Mouse (Mus musculus): ENCODE data around the gene Scube3.

The Scube3 gene

DNA sequence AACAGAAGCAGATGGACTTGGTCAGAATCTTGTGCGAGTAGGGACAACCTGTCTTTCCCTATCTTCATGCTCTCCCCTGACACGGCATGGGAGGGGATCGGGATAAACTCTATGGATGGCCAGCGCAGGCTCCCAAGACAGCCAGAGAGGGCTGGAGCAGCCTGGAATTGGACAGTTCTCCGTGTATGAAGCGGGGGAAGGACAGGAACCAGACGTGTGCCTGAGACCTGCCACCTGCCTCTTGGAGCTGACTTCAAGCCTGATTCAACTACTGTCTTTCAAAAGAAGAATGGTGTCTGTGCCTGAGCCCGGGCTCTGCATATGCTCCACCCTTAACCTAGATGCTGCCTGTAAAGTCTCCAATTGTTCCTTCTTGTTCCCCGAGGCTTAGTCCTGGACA is 30.7 kb downstream of the Scube3 start:
- in situ Hi-C loops (cut with MboI; ENCODE audit: low sequenced_read_pairs), result no loop called here

DNA sequence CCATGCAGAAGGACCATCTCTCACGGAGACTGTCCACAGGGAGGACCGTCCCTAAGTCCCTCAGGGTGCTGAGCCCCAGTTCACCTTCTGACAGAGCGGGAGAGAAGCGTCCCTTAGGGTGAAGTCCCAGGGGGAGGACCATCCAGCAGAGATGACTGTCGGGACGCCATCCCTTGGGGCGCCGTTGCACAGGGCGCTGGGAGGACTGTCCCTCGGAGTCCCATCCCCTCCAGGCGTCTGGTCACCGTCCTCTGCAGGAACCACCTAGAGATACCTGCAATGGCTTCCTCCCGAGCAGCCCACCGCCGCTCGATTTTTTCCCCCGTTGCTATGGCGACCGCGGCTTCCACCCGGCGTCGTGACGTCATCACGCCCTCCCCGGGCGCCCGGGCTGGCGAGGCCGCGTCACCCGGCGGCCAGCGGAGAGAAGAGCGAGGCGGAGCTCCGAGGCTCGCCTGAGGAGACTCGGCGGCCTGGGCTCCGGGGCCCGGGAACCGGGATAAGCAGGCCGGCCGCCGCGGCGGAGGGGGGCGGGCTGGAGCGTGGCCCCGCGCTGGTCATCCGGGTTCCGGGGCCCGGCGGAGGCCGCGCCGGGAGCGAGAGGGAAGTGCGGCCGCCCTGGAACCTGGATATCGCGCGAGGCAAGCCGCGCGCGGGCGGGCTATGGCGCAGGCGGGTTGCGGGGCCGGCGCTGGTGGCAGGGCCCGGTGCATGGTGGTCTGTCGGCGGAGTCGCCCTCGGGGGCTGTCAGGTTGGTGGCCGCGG is 35.0 kb downstream of the Scube3 start, which contains the start of gene Zfp523:
Gene Zfp523, plus strand, starts transcription at position 355 of the 765 bp plus-strand sequence.
- in situ Hi-C loops (cut with MboI; ENCODE audit: low sequenced_read_pairs), result no loop called here

DNA sequence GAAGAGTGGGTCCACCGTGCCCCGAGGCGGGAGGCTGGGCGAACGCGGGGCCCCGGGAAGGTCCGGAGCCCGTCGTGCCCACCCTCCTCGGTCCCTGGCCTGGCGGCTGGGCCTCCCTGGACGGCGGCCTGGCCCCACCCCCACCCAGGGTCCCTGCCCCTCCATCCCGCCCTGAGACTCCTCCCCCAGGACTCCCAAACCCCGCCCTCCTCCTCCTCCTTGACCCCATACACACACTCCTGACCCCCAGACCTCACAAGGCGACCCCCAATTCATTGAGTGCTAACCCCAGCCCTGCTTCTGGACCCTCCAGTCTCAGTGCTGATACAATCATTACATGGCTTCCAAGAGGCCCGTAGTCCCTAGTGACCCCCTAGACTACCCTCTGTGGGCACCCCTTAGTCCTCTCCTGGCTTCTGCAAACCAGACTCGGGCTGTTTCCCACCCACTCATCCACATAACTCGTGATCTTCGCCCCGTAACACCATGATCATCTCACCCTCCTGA is 35.7 kb downstream of the Scube3 start:
- in situ Hi-C loops (cut with MboI; ENCODE audit: low sequenced_read_pairs), result no loop called here

DNA sequence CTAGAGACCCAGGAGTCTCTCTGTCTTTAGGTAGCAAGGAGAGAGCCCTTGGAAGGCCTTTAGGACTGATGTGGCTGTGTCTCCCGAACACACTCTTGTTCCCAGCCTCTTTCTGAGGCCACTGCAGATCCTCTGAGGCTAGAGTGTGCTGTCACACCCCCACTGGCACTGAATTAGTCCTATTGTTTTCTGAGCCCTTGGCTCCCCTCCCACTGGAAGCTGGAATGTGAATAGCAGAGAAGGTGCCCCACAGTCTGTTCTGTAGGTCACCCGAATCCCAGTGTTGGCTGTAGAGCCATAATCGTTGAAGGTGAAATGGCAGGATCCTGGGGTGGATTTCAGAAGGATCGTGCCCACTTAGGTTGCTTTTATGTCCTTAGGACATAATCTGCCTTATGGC is 38.4 kb downstream of the Scube3 start:
- in situ Hi-C loops (cut with MboI; ENCODE audit: low sequenced_read_pairs), result no loop called here

DNA sequence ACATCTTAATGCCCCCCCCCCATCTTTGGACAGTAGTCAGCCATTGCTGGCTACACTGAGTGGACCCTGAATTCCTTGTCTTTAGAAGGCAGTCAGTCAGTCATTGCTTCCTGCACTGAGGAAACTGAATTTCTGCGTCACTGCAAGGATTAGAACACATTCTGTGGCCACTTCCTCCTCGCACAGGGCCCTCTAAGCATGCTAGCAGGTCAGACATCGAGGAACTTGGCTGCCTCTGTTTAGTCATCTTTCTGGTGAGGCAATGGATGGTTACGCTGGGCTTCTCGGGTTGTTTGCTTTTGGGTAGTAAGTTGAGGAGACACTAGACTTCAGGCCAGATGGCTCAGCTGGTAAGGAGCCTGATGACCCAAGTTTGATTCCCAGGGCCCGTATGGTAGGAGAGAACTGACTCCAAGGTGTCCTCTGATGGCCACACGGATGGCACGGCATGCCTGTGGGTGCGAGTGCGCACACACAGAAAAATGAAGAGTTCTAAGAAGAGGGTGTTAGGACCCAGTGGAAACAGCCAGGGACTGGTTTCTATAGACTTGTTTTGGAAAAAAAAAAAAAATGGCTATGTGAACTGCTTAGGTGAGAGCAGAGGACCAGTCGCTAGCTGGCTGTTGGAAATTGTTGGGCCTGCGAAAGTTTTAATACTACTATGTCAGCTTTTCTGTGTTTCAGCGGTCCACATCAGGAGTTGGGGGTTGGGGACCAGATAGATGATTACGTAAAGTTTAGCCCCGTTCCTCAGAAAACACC is 39.0 kb downstream of the Scube3 start:
- in situ Hi-C loops (cut with MboI; ENCODE audit: low sequenced_read_pairs), result no loop called here

DNA sequence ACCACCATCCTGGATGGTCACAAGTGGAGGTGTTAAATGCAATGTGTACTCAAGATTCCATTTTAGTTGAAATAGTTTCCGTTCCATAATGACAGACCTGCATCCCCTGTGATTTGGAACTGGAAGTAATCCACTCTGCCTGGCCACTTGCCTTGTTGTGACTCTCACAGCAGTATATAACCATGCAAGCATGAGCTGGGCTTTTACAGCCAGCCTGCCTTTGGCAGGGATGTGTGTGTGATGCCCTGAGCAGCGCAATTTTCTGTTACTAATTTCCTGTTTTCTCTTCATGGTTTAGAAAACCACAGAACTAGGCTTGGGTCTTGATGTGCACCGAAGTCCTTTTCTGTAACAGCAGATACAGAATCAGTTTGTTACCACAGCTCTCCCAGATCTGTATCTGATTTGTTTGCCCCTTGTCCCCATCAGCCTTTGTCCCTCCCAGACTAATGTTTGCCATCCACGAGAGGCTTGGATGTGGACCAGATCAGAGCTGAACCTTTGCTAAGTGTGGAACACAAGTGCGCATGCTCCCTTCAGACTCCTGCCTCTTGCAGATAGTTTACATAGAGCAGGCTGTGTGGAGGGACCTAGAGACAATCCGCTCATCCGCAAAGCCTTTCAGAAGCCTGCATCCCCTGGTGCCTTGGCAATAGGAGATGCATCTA is 43.2 kb downstream of the Scube3 start:
- in situ Hi-C loops (cut with MboI; ENCODE audit: low sequenced_read_pairs), result no loop called here

DNA sequence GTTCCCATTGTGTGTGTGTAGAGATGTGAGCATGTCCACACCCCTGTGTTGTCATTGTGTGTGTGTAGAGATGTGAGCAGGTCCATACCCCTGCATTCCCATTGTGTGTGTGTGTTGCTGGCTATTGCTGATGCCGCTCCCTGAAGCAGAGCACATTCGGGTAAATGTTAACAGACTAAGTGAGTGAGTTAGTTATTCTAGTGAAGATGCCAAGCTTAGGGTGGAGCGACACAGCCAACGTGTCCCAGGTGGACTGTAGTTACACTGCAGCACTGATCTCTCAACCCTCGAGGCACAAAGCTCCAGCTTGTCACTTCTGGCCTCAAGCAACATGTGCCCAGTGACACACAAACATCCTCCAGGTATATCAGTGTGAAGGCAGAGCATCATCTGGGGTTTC is 46.4 kb downstream of the Scube3 start:
- in situ Hi-C loops (cut with MboI; ENCODE audit: low sequenced_read_pairs), result no loop called here

DNA sequence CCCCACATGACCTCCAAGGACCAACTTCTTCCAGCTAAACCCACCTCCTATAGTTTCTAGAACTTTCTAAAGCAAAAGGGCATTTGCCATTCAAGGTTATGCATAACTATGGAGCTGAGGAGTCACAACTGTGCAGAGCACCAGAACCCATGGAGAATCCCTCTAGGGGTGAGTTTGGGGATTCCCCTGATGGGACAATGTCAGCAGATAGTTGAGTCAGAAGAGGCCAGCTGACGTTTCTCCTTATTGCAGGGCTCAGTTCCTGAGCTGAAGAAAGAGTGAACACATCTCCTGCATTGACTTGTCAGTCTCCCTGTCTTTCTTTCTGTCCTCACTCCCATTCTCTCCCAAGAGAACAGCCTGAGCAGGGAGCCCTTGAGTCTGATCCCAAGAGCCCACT is 50.8 kb downstream of the Scube3 start:
- in situ Hi-C loops (cut with MboI; ENCODE audit: low sequenced_read_pairs), result no loop called here

DNA sequence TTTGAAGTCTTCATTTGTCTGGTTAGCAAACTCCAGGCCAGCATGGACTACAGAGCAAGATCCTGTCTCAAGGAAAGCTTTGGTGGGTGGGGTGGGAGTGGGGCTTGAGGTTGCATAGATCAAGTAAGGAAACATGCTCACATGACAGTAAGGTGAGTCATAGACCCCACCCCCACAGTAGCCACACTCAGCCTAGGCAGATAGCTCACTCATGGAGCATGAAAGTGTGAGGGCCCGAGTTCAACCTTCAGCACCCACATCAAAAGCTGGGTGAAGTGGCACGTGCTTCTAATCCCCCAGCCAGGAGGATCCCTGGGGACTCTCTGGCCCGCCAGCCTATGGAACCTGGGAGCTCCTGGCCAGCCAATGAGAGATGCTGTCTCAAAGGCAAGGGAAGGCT is 51.6 kb downstream of the Scube3 start:
- in situ Hi-C loops (cut with MboI; ENCODE audit: low sequenced_read_pairs), result no loop called here

DNA sequence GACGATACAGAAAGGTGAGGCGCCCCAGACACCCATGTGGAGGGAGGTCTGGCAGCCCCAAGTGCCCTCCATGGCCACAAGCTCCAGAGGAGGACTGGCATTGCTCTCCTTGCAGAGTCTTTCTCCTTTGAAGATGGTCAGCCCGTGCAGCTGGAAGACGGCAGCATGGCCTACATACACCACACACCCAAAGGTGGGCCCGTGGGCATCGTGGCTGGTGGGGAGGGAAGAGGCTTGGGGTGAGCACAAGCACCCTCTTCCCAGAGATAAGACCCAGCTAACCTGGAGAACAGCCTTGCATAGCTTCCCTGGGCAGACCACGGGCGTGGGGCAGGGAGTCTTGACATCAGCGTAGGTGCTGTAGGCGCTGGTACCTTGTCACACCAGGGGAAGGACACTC is 53.1 kb downstream of the Scube3 start:
- in situ Hi-C loops (cut with MboI; ENCODE audit: low sequenced_read_pairs), result no loop called here

DNA sequence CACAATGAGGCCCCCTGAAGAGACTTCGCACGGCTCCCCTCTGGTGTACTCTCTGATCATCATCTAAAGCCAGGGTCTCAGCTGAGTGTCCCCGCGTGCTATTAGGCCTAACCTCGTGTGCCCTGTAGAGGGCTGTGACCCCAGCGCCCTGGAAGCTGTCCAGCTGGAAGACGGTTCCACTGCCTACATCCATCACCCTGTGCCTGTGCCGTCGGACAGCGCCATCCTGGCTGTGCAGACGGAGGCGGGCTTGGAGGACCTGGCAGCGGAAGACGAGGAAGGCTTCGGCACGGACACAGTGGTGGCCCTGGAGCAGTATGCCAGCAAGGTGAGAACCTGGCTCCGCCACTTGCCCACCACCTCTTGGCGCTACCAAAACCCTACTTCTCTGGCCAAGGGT is 55.7 kb downstream of the Scube3 start:
- in situ Hi-C loops (cut with MboI; ENCODE audit: low sequenced_read_pairs), result no loop called here

DNA sequence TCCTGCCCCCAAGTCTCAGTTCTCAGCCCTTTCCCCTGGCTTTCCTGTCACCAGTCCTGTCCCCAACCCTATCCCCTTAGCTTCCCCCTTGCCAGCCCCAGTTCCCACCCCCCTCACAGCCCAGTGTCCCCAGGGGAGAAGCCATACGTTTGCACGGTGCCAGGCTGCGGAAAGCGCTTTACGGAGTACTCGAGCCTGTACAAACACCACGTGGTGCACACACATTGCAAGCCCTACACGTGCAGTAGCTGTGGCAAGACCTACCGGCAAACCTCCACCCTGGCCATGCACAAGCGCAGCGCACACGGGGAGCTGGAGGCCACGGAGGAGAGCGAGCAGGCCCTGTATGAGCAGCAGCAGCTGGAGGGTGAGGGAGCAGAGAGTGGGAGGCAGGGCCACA is 60.0 kb downstream of the Scube3 start:
- in situ Hi-C loops (cut with MboI; ENCODE audit: low sequenced_read_pairs), result no loop called here

DNA sequence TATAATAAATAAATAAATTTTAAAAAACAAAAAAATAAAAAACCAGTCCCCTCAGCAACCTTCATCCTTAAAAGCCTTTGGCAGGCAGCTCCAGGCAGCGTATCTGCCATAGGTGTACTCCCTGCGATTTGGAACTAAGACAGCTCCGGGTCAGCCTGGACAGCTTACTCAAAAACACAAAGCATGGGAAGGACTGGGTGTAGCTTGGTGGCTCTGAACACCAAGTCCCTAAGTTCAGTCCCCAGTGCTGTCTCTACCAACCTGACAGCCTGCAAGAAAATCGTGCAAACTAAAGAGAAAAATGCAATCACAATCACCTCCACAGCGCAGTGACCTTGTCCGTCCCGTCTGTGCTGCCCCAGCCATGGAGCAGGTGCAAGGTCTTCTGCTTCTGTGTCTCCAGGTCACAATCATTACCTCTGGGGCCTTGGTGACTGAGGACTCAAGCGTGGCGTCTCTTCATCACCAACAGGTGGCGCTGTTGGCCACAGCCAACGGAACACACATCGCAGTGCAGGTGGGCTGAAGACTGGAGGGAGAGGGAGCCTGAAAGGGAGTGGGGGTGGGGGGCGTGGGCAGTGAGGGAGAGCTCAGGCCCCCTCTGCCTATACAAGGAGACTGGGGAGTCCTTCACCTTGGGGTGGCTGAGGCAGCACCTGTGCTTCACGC is 62.2 kb downstream of the Scube3 start:
- in situ Hi-C loops (cut with MboI; ENCODE audit: low sequenced_read_pairs), result no loop called here

DNA sequence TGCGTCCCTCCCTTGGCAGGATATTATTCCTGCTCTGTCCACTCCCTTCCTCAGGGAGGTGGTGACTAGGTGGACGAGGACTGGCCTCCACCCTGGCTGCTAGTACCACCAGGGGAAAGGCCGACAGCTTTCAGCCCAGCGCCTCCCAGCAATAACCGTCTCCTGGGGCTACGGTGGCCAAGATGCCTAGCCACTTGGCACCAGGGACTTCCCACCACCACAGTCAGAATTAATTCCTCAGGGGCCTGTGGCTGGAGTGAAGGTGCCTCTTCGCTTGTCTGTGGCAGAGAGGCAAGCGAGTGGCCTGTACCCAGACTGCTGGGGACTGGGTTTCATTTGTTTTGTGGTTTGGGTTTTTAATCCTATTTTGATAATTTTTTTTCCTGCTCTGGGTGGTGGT is 63.5 kb downstream of the Scube3 start:
- in situ Hi-C loops (cut with MboI; ENCODE audit: low sequenced_read_pairs), result no loop called here

DNA sequence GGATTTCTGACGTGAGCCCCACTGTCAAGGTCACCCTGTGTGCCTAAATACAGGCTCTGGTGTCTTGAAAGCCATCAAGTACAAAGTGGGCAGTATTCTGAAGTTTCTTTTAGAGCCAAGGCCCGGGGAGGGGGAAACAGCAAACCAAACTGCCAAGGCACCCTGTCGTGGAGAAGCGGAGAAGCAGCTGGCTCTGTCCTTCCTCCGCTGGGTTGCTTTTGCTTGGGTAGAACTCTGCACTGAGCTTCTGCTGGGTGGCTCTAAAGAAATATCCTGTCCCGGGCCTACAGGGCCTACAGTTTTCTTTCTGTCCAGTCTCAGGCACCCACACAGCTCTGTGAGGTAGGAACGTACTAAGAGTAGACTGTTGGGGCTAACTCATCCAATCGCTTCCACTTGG is 65.2 kb downstream of the Scube3 start:
- in situ Hi-C loops (cut with MboI; ENCODE audit: low sequenced_read_pairs), result no loop called here

DNA sequence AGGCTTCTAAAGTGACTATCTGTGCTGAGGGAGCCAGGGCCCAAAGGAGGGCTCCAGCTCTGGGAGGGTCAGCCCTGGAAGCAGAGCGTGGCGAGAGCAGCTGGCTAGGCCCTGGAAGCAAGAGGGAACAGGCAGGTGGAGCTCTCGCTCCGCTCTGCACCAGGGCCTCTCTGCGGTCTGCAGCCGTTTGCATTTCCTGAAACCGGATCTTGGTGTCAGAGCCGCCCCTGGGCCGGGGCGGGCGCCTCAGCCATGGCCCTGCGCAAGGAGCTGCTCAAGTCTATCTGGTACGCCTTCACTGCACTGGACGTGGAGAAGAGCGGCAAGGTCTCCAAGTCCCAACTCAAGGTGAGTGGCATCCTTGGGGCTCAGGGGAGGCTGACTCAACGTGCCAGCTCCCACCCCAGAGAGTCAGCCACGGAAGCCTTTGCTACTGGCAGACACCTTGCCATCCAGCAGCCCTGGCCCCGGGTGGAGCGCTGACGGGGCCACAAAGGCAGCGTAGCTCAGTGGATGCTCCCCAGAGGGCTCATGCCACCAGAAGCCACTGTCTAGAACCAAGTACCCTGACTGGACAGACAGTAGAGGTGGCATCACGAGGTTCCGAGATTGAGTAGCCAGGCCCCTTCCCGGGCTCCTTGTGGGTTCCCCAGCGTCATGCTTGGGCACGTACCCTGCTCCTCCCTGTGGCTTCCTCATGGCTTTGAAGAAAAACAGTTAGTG is 65.8 kb downstream of the Scube3 start, which contains the start of gene Def6:
Gene Def6, plus strand, starts transcription at position 188 of the 723 bp plus-strand sequence.
- in situ Hi-C loops (cut with MboI; ENCODE audit: low sequenced_read_pairs), result no loop called here

DNA sequence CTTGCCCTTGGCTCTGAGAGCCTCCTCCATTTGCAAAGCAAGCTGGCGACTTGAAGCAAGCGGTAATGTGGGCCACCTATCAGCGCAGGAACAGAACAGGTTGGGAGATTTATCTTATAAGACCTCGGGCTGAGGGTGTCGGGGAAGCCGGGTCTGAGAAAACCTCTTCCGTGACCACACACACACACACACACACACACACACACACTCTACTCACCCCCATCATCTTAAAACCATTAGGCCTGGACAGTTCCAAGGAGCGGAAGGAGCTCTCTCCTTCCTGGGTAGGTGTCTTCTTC is 66.3 kb downstream of the Scube3 start:
- in situ Hi-C loops (cut with MboI; ENCODE audit: low sequenced_read_pairs), result no loop called here

DNA sequence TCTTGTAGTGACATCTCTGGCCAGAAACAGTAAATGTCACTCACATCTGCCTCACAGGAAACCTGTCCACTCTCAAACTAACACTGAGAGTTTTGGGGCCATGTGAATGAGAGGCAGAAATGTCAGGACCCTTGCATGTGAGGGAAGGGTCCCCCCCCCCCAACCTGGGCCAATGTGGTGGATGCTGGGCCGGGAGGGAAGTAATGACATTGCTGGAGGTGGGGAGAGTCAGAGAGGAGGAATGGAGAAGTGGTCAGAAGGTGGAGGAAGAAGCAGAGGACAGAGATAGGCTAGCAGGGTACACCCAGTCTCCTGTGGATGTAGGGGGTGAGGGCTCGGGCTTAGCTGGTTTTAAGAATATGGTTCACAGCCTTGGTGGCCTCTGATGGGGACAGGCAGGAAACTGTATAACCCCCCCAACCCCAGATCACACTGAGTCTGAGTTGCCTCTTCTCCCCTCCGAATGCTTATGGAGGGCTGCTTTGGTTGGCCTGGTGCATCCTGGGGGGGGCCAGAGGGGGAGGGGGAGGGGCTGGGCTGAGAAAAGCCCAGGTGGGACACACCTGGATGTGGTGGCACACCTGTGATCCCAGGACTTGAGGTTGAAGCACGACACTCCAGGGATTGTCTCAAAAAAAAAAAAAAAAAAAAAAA is 67.6 kb downstream of the Scube3 start:
- in situ Hi-C loops (cut with MboI; ENCODE audit: low sequenced_read_pairs), result no loop called here

DNA sequence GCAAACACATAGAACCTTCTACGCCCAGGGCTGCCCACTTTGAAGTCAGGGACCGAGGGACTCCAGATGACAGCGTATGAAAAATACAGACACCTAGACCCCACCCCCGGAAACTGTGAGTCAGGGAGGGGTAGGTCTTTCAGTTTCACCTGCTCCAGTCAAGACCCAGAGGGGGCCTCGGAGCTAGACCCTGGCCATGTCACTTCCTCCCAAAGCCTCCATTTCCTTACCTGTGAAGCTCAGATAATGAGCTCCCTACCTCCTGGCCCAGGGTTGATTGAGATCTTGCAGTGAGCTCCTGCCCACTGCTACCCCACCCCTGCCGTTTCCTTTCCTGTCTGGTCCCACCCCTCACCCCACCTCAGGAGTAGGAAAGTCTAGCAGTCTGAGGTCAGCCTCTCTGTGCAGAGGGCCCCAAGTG is 70.0 kb downstream of the Scube3 start:
- in situ Hi-C loops (cut with MboI; ENCODE audit: low sequenced_read_pairs), result no loop called here

DNA sequence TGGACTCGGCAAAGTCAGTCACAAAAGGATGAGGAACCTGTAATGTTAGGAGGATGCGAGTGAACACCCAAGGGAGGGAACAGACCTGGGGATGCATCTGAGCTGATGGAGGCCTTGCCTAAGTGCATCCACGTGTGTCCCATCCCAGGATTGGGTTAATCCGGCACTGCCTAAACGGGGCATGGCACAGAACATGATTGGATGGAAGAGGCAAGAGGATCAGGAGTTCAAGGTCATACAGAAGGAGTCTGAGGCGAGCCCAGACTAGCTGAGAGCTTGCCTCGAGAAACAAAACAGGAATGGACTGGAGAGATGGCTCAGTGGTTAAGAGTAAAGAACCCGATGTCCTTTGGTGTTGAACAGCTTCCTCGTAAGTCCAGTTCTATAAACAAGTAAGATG is 70.5 kb downstream of the Scube3 start:
- in situ Hi-C loops (cut with MboI; ENCODE audit: low sequenced_read_pairs), result no loop called here

Data from CH12F3 (cell line).